In genomic region chr10:76346589-76346988, GRCm38 (mm10) we compare ENCODE assay signal across 8 mouse cellular contexts. TPM values are rescaled to one million over a fixed set of nuclear protein-coding genes. Genes with fewer than 3 reads are reported as not detected.
DNase-seq lines count a peak whose midpoint lies in the region; ATAC-seq lines count a peak whose summit lies in the region.

No protein-coding gene starts in this region.

- no peak overlapping the region for H3K9ac ChIP-seq in forebrain, embryonic 11.5 days (ENCODE audit: low read length)
- no peak overlapping the region for H3K9ac ChIP-seq in forebrain, embryonic 13.5 days
- H3K9ac ChIP-seq in heart, embryonic 14.5 days (ENCODE audit: low read length): no peak overlapping the region

- H3K4me3 ChIP-seq in forebrain, embryonic 11.5 days (ENCODE audit: low read depth, low read length): no peak overlapping the region
- no peak overlapping the region for H3K4me3 ChIP-seq in forebrain, embryonic 13.5 days
- peak overlapping the region; percentile 25 to 93; a peak in 2 of 4 replicates for H3K4me3 ChIP-seq in heart, embryonic 14.5 days (ENCODE audit: control insufficient read depth in 1 of 2, insufficient read depth in 1 of 2, low read depth in 1 of 2, low read length in 2 of 2)

- no peaks in the 10 kb centered on the region; the same call in 1 of the 2 replicates for H3K36me3 ChIP-seq in forebrain, embryonic 11.5 days (ENCODE audit: control insufficient read depth, insufficient read depth, low read length)
- H3K36me3 ChIP-seq in forebrain, embryonic 13.5 days (ENCODE audit: poor library complexity, severe bottlenecking): peaks cover 25% of the 10 kb centered on the region
- H3K36me3 ChIP-seq in heart, embryonic 14.5 days (ENCODE audit: control insufficient read depth, insufficient read depth, low read length): peaks cover 24% of the 10 kb centered on the region

- H3K4me1 ChIP-seq in forebrain, embryonic 11.5 days (replicated peaks; ENCODE audit: control insufficient read depth, insufficient read depth, low read length): no peaks in the 10 kb centered on the region; the same call in 1 of the 2 replicates
- H3K4me1 ChIP-seq in forebrain, embryonic 13.5 days: peaks cover 26% of the 10 kb centered on the region
- H3K4me1 ChIP-seq in heart, embryonic 14.5 days (ENCODE audit: control insufficient read depth in 2 of 2, insufficient read depth in 2 of 2, low read length in 2 of 2): peaks cover 6 to 14% of the 10 kb centered on the region in 2 experiments

- 7% methylated on average over 4 of the region's 4 CpGs for WGBS in forebrain, embryonic 11.5 days
- 12% methylated on average over 4 of the region's 4 CpGs for WGBS in forebrain, embryonic 13.5 days
- WGBS in heart, embryonic 14.5 days: 11% methylated on average over 4 of the region's 4 CpGs

- no peaks in the 10 kb centered on the region; the same call in 1 of the 2 replicates for H3K27me3 ChIP-seq in forebrain, embryonic 11.5 days (ENCODE audit: control insufficient read depth, insufficient read depth, low read length)
- H3K27me3 ChIP-seq in forebrain, embryonic 13.5 days: no peaks in the 10 kb centered on the region; the same call in 1 of the 2 replicates
- no peaks in the 10 kb centered on the region for H3K27me3 ChIP-seq in heart, embryonic 14.5 days (ENCODE audit: control insufficient read depth, insufficient read depth, low read length)

- ATAC-seq in forebrain, embryonic 11.5 days (replicated peaks; ENCODE audit: low FRiP score): no peak
- no peak for ATAC-seq in forebrain, embryonic 13.5 days
- ATAC-seq in heart, embryonic 14.5 days (ENCODE audit: insufficient number of reproducible peaks, insufficient read depth, low FRiP score, low read depth): no peak

- DNase-seq in forebrain, embryonic 11.5 days (ENCODE audit: low spot score): peak; percentile 71
- peak; percentile 66 for DNase-seq in MN1 (ENCODE audit: low spot score)
- DNase-seq in cerebellum, postnatal 10 days: peak; percentile 74 to 82
- DNase-seq in kidney, postnatal 14 days: peak; percentile 63
- DNase-seq in lung, postnatal 36 days: peak; percentile 79
- DNase-seq in spleen, adult 12 weeks (ENCODE audit: low spot score): peak; percentile 64

- H3K27ac ChIP-seq in forebrain, embryonic 11.5 days (ENCODE audit: low read depth, low read length): no peak overlapping the region
- H3K27ac ChIP-seq in forebrain, embryonic 13.5 days: no peak overlapping the region
- H3K27ac ChIP-seq in heart, embryonic 14.5 days (replicated peaks in 1 of 2; ENCODE audit: control insufficient read depth in 1 of 2, insufficient read depth in 1 of 2, low read depth in 2 of 2, low read length in 2 of 2): 0 out of 4 replicates have a peak overlapping the region, but pooled peaks of 1 of the 2 experiments have one; percentile 39

- no peaks in the 10 kb centered on the region; the same call in 1 of the 2 replicates for H3K9me3 ChIP-seq in forebrain, embryonic 11.5 days (ENCODE audit: control insufficient read depth, low read length)
- H3K9me3 ChIP-seq in forebrain, embryonic 13.5 days (replicated peaks): no peaks in the 10 kb centered on the region
- H3K9me3 ChIP-seq in heart, embryonic 14.5 days (ENCODE audit: control insufficient read depth, low read length): no peaks in the 10 kb centered on the region

- no peak overlapping the region for H3K4me2 ChIP-seq in forebrain, embryonic 11.5 days (ENCODE audit: low read depth, low read length, severe bottlenecking)
- H3K4me2 ChIP-seq in forebrain, embryonic 13.5 days: no peak overlapping the region
- H3K4me2 ChIP-seq in heart, embryonic 14.5 days (ENCODE audit: low read length): peak overlapping the region; percentile 81

RNA-seq across cellular contexts. Expression of gene Dip2a, which starts 1.5 kb away (rescaled TPM):
- polyA plus RNA-seq in forebrain, embryonic 11.5 days (2014; fragmentation: Nextera tagmentation; extraction: Ambion mirVana): 4.7 TPM in 2 replicates
- polyA plus RNA-seq in forebrain, embryonic 13.5 days (2015; fragmentation: Nextera tagmentation; extraction: Ambion mirVana): 10.2 and 10.4 TPM in 2 replicates
- 5.6 and 6.3 TPM in 2 replicates for polyA plus RNA-seq in heart, embryonic 14.5 days (2014; fragmentation: Nextera tagmentation; extraction: Ambion mirVana)

Comparison
In these comparisons a context has a peak if more than half of its experiments do, and no peak if none do; other contexts are left out.
1. H3K4me3 ChIP-seq: peak in heart, embryonic 14.5 days (2 of 2); none in forebrain, embryonic 11.5 days (single experiment) and forebrain, embryonic 13.5 days (single experiment).
2. Peak in every context shown above with its lines, with median percentiles within 50 percentile points of each other: DNase-seq.